Mouse (Mus musculus) testis, postnatal 14 days (tissue): ENCODE measurements around the gene Smdt1.

Experiments
- DNase-seq: peaks from one replicate; pipeline ENCODE4 v3.0.0; 2021; ENCODE audit warnings: low spot score

Gene Smdt1

GRCm38 (mm10) chr15:82338593-82339112 lies at the start of gene Smdt1, which contains the start of the genes Naga and Pheta2:
TSS of gene Smdt1 (plus strand) at chr15:82338959.
TSS of gene Naga (minus strand) at chr15:82338925.
TSS of gene Pheta2 (plus strand) at chr15:82338942.
- DNase-seq = peak; percentile 89

GRCm38 (mm10) chr15:82290252-82290651 lies 48.5 kb upstream of the Smdt1 start:
- no peak for DNase-seq

GRCm38 (mm10) chr15:82292851-82293250 lies 45.9 kb upstream of the Smdt1 start:
- DNase-seq = no peak

GRCm38 (mm10) chr15:82293271-82293711 lies 45.5 kb upstream of the Smdt1 start:
- DNase-seq = no peak

GRCm38 (mm10) chr15:82294059-82294458 lies 44.7 kb upstream of the Smdt1 start:
- no peak for DNase-seq

- peak; percentile 89 for DNase-seq
Observed at GRCm38 (mm10) chr15:82298764-82299561, 39.8 kb upstream of the Smdt1 start, which contains the start of gene Wbp2nl. TSS of gene Wbp2nl (plus strand) at chr15:82298954.

- DNase-seq = no peak
Observed at GRCm38 (mm10) chr15:82307107-82307506, 31.7 kb upstream of the Smdt1 start.

GRCm38 (mm10) chr15:82308416-82308815 lies 30.3 kb upstream of the Smdt1 start:
- no peak for DNase-seq

- no peak for DNase-seq
Observed at GRCm38 (mm10) chr15:82317839-82318238, 20.9 kb upstream of the Smdt1 start.

GRCm38 (mm10) chr15:82319613-82320012 lies 19.1 kb upstream of the Smdt1 start:
- DNase-seq = no peak

- DNase-seq = no peak
Observed at GRCm38 (mm10) chr15:82322195-82322594, 16.6 kb upstream of the Smdt1 start.

GRCm38 (mm10) chr15:82325382-82325781 lies 13.4 kb upstream of the Smdt1 start:
- DNase-seq = no peak

GRCm38 (mm10) chr15:82335194-82335593 lies 3.6 kb upstream of the Smdt1 start:
- DNase-seq = no peak

- DNase-seq = no peak
Observed at GRCm38 (mm10) chr15:82336629-82337028, 2.1 kb upstream of the Smdt1 start.

GRCm38 (mm10) chr15:82337875-82338274 lies 884 bp upstream of the Smdt1 start:
- no peak for DNase-seq

GRCm38 (mm10) chr15:82339150-82339549 lies 391 bp downstream of the Smdt1 start:
- no peak for DNase-seq

GRCm38 (mm10) chr15:82339634-82340254 lies 985 bp downstream of the Smdt1 start:
- DNase-seq = no peak

GRCm38 (mm10) chr15:82340414-82341035 lies 1.8 kb downstream of the Smdt1 start:
- no peak for DNase-seq

- DNase-seq = no peak
Observed at GRCm38 (mm10) chr15:82341036-82341501, 2.3 kb downstream of the Smdt1 start.

- DNase-seq = no peak
Observed at GRCm38 (mm10) chr15:82341675-82342542, 3.1 kb downstream of the Smdt1 start.

GRCm38 (mm10) chr15:82342543-82342935 lies 3.8 kb downstream of the Smdt1 start:
- no peak for DNase-seq
